Mouse (Mus musculus) stomach, embryonic 15.5 days (tissue): Measurements from ENCODE around the gene Eddm3b. TPM values are rescaled to one million over a fixed set of nuclear protein-coding genes. Genes with fewer than 3 reads are reported as not detected.

Source experiments
- ATAC-seq: fragments of 200-750 bp; cut with Nextera tagmentation; 2 replicates; pipeline ENCODE4 v1.8.0; 2017; ENCODE audit warnings: low read depth, moderate number of reproducible peaks, moderate TSS enrichment; ENCODE audit not compliant: insufficient read depth, low FRiP score
- H3K27ac ChIP-seq: fragments of 300-500 bp; sonication (generic); 2 replicates; pipeline ENCODE4 v1.5.1; 2015; ENCODE audit warnings: mild to moderate bottlenecking, inconsistent platforms
- H3K27me3 ChIP-seq: fragments of 300-500 bp; sonication (generic); replicated peaks from 2 replicates; pipeline ENCODE4 v1.6.1; 2015; ENCODE audit warnings: inconsistent platforms
- H3K36me3 ChIP-seq: fragments of 300-500 bp; sonication (generic); 2 replicates; pipeline ENCODE4 v1.6.1; 2015; ENCODE audit warnings: inconsistent platforms
- H3K4me1 ChIP-seq: fragments of 300-500 bp; sonication (generic); 2 replicates; pipeline ENCODE4 v1.6.1; 2015; ENCODE audit warnings: inconsistent platforms
- H3K4me2 ChIP-seq: fragments of 300-500 bp; sonication (generic); 2 replicates; pipeline ENCODE4 v1.6.1; 2015; ENCODE audit warnings: mild to moderate bottlenecking, inconsistent platforms
- H3K4me3 ChIP-seq: fragments of 300-500 bp; sonication (generic); replicated peaks from 2 replicates; pipeline ENCODE4 v1.5.1; 2015; ENCODE audit warnings: inconsistent platforms
- H3K9ac ChIP-seq: fragments of 300-500 bp; sonication (generic); 2 replicates; pipeline ENCODE4 v1.6.1; 2015; ENCODE audit warnings: inconsistent platforms
- H3K9me3 ChIP-seq: fragments of 300-500 bp; sonication (generic); 2 replicates; pipeline ENCODE4 v1.6.1; 2016; ENCODE audit warnings: inconsistent platforms
- WGBS: fragments of 180-500 bp; shearing (Covaris S2); methylation state at CpG from one replicate; pipeline ENCODE4 v1.1.7; 2015; 5-methylcytosine and 5-hydroxymethylcytosine counted together
- polyA plus RNA-seq: library from polyadenylated mRNA; unstranded; fragments of >200 nt; fragmentation: Nextera tagmentation; extraction: Ambion mirVana; gene quantifications from 2 replicates; pipeline ENCODE4 v1.2.1, GENCODE M21; 2015

Gene Eddm3b
- not detected in 2 replicates for polyA plus RNA-seq

GRCm38 (mm10) chr14:51113916-51114560 is at the start of gene Eddm3b:
TSS of gene Eddm3b (plus strand) at chr14:51114426.
- H3K4me3 ChIP-seq = no peak within 1 kb of the TSS
- ATAC-seq = no peak
- 48% methylated on average over 12 of the region's 12 CpGs for WGBS
- no peaks in the 10 kb centered on the region for H3K36me3 ChIP-seq
- H3K4me2 ChIP-seq = no peak within 1 kb of the TSS
- no peaks in the 10 kb centered on the region for H3K9me3 ChIP-seq
- no peak within 1 kb of the TSS for H3K27ac ChIP-seq
- H3K9ac ChIP-seq = no peak within 1 kb of the TSS
- no peaks in the 10 kb centered on the region for H3K4me1 ChIP-seq
- H3K27me3 ChIP-seq = no peaks in the 10 kb centered on the region

GRCm38 (mm10) chr14:51068956-51069355 is 45.3 kb upstream of the Eddm3b start:
- 58% methylated on average over 5 of the region's 5 CpGs for whole genome bisulfite sequencing
- no peak overlapping the region for H3K4me3 ChIP-seq
- H3K9me3 ChIP-seq = no peaks in the 10 kb centered on the region
- no peak overlapping the region; the same call in 1 of the 2 replicates for H3K27ac ChIP-seq
- H3K36me3 ChIP-seq = no peaks in the 10 kb centered on the region
- H3K27me3 ChIP-seq = no peaks in the 10 kb centered on the region
- H3K4me1 ChIP-seq = no peaks in the 10 kb centered on the region
- no peak overlapping the region for H3K4me2 ChIP-seq
- H3K9ac ChIP-seq = no peak overlapping the region
- no peak for ATAC-seq

DNA sequence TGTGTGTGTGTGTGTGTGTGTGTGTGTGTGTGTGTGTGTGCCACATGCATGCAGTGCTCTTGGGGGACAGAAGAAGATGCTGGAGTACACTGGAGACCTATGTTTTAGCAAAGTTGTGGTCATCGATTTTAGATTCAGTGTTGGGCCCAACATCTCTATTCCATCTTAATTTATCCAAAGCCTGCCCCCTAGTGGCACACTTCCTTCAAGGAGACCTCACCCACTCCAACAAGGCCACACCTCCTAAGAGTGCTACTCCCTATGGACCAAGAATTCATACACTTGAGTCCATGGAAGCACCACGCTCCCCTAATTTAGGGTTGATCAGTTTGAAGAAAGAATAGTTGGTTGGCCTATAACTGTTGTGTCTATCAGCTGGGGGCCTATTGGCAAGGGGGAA is 44.6 kb upstream of the Eddm3b start:
- H3K9me3 ChIP-seq = no peaks in the 10 kb centered on the region
- no peaks in the 10 kb centered on the region for H3K4me1 ChIP-seq
- H3K27ac ChIP-seq = no peak overlapping the region
- 90% methylated on average over 2 of the region's 2 CpGs for WGBS
- H3K4me2 ChIP-seq = no peak overlapping the region
- no peak for ATAC-seq
- no peaks in the 10 kb centered on the region for H3K27me3 ChIP-seq
- H3K9ac ChIP-seq = no peak overlapping the region
- no peaks in the 10 kb centered on the region for H3K36me3 ChIP-seq
- no peak overlapping the region for H3K4me3 ChIP-seq

DNA sequence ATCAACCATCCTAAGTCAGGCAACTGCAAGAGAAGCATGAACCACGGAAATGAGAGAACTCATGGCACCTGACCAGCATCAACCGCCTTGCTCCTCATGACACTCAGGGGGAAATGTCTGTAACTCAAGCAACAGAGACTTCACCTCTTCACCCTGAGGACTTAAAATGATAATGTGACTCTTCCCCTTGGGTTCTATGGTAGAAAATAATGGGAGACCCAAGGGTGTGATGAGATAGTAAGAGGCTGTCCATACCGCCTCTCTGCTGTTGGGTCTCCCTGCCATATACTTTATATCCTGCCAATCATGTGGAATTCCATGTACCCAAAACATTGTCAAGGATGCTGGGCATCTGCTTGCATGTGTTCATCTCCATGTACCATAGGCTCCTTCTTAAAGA is 39.9 kb upstream of the Eddm3b start, which contains the start of gene Olfr750:
Gene Olfr750 (minus strand): TSS at position 101 of the 400 bp plus-strand sequence.
- H3K9me3 ChIP-seq = no peaks in the 10 kb centered on the region
- H3K4me2 ChIP-seq = no peak within 1 kb of the TSS
- H3K4me1 ChIP-seq = no peaks in the 10 kb centered on the region
- H3K27me3 ChIP-seq = no peaks in the 10 kb centered on the region
- whole genome bisulfite sequencing = 83% methylated on average over 3 of the region's 3 CpGs
- no peak within 1 kb of the TSS for H3K4me3 ChIP-seq
- H3K9ac ChIP-seq = no peak within 1 kb of the TSS
- no peak within 1 kb of the TSS for H3K27ac ChIP-seq
- H3K36me3 ChIP-seq = no peaks in the 10 kb centered on the region
- ATAC-seq = no peak

GRCm38 (mm10) chr14:51079180-51079579 is 35.0 kb upstream of the Eddm3b start:
- Histone ChIP-seq H3K9me3 (no peaks in the 10 kb centered on the region), H3K4me2 (no peak overlapping the region), H3K27me3 (no peaks in the 10 kb centered on the region), H3K9ac (no peak overlapping the region), H3K4me3 (no peak overlapping the region), H3K4me1 (0 out of 2 replicates have a peak, but pooled peaks cover 3% of the 10 kb centered on the region), H3K27ac (no peak overlapping the region), H3K36me3 (no peaks in the 10 kb centered on the region)
- 86% methylated on average over 1 of the region's 1 CpGs for WGBS
- ATAC-seq = no peak

DNA sequence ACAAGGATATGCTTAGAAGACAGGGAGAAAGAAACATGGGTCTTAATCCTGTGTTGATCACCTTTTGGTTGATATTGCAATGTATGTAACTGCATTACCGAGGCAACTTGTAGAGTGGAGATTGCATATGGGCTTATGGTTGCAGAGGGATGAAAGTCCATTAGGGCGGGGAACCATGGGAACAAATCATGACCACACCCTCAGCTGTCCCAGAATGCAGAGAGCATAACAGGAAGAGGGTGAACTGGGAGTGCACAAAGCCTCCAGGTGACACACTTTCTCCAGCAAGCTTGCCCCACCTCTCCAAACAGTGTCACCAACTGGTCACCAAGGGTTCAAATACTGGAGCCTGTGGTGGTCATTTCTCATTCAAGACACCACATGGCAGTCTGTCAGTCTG is 33.2 kb upstream of the Eddm3b start:
- Histone ChIP-seq H3K4me3 (no peak overlapping the region), H3K27ac (no peak overlapping the region), H3K9ac (no peak overlapping the region), H3K27me3 (no peaks in the 10 kb centered on the region), H3K4me1 (0 out of 2 replicates have a peak, but pooled peaks cover 3% of the 10 kb centered on the region), H3K36me3 (no peaks in the 10 kb centered on the region), H3K9me3 (no peaks in the 10 kb centered on the region), H3K4me2 (no peak overlapping the region)
- peak; percentile 48 for ATAC-seq
- 77% methylated on average over 2 of the region's 2 CpGs for WGBS

GRCm38 (mm10) chr14:51082599-51083581 is 31.3 kb upstream of the Eddm3b start:
- ATAC-seq = peak; percentile 37; the same call in 1 of the 2 replicates
- H3K9me3 ChIP-seq = no peaks in the 10 kb centered on the region
- peak overlapping the region; percentile 3; the same call in 1 of the 2 replicates for H3K9ac ChIP-seq
- H3K4me1 ChIP-seq = 0 out of 2 replicates have a peak, but pooled peaks cover 3% of the 10 kb centered on the region
- H3K27me3 ChIP-seq = no peaks in the 10 kb centered on the region
- peak overlapping the region; percentile 36; the same call in 1 of the 2 replicates for H3K27ac ChIP-seq
- H3K4me3 ChIP-seq = peak overlapping the region; percentile 55
- WGBS = 3% methylated on average over 40 of the region's 40 CpGs
- peak overlapping the region; percentile 73 for H3K4me2 ChIP-seq
- no peaks in the 10 kb centered on the region for H3K36me3 ChIP-seq

GRCm38 (mm10) chr14:51083805-51084204 is 30.4 kb upstream of the Eddm3b start:
- Histone ChIP-seq H3K9ac (no peak overlapping the region), H3K4me3 (peak overlapping the region; percentile 55), H3K4me2 (peak overlapping the region; percentile 73), H3K27me3 (no peaks in the 10 kb centered on the region), H3K9me3 (no peaks in the 10 kb centered on the region), H3K27ac (no peak overlapping the region), H3K36me3 (no peaks in the 10 kb centered on the region), H3K4me1 (0 out of 2 replicates have a peak, but pooled peaks cover 3% of the 10 kb centered on the region)
- WGBS = 11% methylated on average over 7 of the region's 7 CpGs
- no peak for ATAC-seq

DNA sequence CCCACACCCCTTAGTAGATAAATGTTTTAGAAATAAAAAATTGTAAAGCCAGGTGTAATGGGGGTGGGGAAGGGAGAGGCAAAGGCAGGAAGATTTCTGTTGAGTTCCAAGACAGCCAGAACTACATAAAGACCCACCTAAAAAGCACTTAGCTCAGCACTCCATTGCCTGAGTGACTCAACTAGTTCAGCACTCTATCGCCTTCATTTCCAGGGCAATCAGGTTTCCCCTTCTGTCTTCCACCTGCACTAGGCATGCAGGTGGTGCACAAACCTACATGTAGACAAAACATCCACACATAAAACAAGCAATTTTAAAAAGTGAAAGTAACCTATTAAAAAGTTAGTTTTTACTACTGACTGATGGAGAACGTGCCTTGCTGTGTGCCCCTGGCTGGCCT is 29.1 kb upstream of the Eddm3b start:
- ATAC-seq = no peak
- 0 out of 2 replicates have a peak, but pooled peaks cover 3% of the 10 kb centered on the region for H3K4me1 ChIP-seq
- WGBS = 78% methylated on average over 2 of the region's 2 CpGs

DNA sequence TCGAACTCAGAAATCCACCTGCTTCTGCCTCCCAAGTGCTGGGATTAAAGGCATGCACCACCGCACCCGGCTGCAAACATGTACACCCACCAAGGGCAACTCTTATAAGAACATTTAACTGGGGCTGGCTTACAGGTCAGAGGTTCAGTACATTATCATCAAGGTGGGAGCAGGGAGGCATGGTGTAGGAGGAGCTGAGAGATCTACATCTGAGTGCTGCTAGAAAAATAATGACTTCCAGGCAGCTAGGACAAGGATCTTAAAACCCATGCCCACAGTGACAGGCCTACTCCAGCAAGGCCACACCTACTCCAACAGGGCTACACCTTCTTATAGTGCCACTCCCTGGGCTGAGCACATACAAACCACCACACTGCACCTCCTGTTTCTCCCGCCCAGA is 28.3 kb upstream of the Eddm3b start:
- Histone ChIP-seq H3K27ac (no peak overlapping the region), H3K9ac (no peak overlapping the region), H3K4me2 (no peak overlapping the region), H3K4me1 (0 out of 2 replicates have a peak, but pooled peaks cover 3% of the 10 kb centered on the region), H3K27me3 (no peaks in the 10 kb centered on the region), H3K4me3 (no peak overlapping the region), H3K9me3 (no peaks in the 10 kb centered on the region), H3K36me3 (no peaks in the 10 kb centered on the region)
- 76% methylated on average over 4 of the region's 4 CpGs for WGBS
- no peak for ATAC-seq

More for the DNA sequence above, 29.1 kb upstream of the Eddm3b start:
- no peak overlapping the region for H3K4me2 ChIP-seq
- no peaks in the 10 kb centered on the region for H3K27me3 ChIP-seq
- no peak overlapping the region for H3K27ac ChIP-seq
- H3K9ac ChIP-seq = no peak overlapping the region
- H3K4me3 ChIP-seq = no peak overlapping the region
- H3K36me3 ChIP-seq = no peaks in the 10 kb centered on the region
- no peaks in the 10 kb centered on the region for H3K9me3 ChIP-seq

- H3K4me1 ChIP-seq = peaks cover 6% of the 10 kb centered on the region
- no peaks in the 10 kb centered on the region for H3K9me3 ChIP-seq
- H3K27ac ChIP-seq = peak overlapping the region; percentile 93; the same call in 1 of the 2 replicates
- WGBS = 13% methylated on average over 9 of the region's 9 CpGs
- H3K9ac ChIP-seq = no peak overlapping the region
- no peaks in the 10 kb centered on the region for H3K36me3 ChIP-seq
- no peak for ATAC-seq
- peak overlapping the region; percentile 76 for H3K4me3 ChIP-seq
- peak overlapping the region; percentile 79 for H3K4me2 ChIP-seq
- no peaks in the 10 kb centered on the region for H3K27me3 ChIP-seq
These were observed 26.5 kb upstream of the Eddm3b start for GRCm38 (mm10) chr14:51087762-51088161.
